Mouse (Mus musculus) cerebellum, adult 11-12 months (tissue): Measurements from ENCODE around the gene Khdc4.

Source experiments
- DNase-seq: peaks from one replicate; pipeline ENCODE4 v3.0.0; 2022

Gene Khdc4

DNA sequence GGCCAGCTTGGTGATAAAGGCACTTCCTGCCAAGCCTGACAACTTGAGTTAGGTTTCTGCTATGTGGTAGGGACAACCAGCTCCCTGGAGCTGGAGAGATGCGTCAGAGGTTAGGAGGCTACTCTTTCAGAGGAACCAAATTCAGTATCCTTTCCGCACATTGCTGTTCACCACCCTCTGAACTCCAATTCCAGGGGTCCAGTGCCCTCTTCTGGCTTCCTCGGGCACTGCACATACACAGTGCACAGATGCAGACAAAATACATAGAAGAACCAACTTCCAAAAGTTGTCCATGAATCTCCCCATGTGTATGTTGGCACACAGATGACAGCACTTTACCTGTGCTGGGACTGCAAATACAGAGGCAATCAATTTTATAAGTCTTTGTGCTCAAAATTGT is 53.0 kb downstream of the Khdc4 start:
- DNase-seq, result no peak

DNA sequence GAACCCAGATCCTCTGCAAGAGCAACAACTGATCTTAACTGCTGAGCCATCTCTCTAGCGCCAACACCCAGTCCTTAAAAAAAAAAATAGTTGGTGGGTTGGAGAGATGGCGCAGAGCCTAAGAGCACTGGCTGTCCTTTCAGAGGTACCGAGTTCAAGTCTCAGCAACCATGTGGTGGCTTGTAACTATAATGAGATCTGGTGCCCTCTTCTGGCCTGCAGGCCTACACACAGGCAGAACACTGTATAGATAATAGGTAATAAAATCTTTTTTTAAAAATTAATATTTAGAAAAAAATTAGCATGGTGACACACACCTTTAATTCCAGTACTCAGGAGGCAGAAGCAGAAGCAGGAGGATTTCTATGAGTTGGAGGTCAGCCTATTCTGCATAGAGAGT is 54.5 kb downstream of the Khdc4 start:
- no peak for DNase-seq

- DNase-seq, result no peak
Measured at GRCm38 (mm10) chr3:88745534-88745933, 59.9 kb downstream of the Khdc4 start.

- DNase-seq, result no peak
Measured at GRCm38 (mm10) chr3:88746139-88746870, 60.7 kb downstream of the Khdc4 start.

DNA sequence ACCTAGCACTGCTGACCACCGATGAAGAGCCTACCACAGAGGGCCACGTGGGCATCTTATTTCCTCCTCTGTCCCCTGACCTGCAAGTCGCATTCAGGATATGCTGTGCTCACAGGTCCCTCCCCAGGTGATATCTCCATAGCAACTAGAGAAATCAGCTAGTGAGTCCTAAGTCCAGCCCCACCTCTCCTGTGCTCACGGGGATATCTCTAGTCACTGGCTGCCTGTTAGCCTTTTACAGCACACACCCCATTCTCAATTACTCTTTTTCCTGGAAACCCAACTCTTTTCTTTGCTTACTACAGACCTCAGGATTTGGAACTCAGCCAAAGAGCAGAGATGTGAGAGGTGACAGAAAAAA is 61.2 kb downstream of the Khdc4 start:
- no peak for DNase-seq

- DNase-seq, result no peak
Measured at GRCm38 (mm10) chr3:88754283-88754682, 68.7 kb downstream of the Khdc4 start.

DNA sequence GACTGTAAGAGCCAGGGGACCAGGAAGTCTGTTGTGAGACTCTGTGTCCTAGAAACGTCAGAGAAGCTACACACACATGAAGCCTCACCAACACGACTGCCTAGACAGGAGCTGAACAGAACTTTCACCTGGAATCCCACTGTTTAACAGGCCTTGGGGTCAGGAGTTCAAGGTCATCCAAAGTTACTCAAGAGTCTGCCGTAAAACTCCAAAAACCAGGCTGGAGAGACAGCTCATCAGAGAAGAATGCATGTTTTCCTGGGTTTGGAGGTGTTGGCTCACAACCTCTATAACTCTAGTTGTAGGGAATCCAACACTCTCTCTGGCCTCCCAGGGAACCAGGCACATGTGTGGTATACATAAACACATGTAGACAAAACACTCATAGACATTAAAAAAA is 69.9 kb downstream of the Khdc4 start:
- DNase-seq, result no peak

DNA sequence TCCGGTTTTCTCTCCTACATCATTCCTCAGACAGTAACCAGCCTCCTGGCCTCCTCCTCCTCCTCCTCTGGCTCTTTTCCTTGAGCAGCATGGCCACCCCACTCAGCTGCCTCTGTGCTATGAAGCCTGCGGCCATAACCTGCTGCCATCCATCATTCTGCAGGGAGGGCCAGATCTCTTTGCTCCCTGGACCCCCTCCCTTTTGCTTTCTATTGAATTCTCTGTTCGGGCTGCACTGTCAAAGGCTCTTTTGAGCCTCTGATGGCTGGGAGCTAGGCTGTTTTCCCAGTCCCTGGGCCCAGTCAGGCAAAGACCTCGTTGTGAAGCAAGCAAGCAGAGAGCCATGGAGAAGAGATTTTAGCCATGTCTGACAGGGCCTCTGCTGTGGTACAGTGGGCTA is 70.7 kb downstream of the Khdc4 start:
- no peak for DNase-seq

DNA sequence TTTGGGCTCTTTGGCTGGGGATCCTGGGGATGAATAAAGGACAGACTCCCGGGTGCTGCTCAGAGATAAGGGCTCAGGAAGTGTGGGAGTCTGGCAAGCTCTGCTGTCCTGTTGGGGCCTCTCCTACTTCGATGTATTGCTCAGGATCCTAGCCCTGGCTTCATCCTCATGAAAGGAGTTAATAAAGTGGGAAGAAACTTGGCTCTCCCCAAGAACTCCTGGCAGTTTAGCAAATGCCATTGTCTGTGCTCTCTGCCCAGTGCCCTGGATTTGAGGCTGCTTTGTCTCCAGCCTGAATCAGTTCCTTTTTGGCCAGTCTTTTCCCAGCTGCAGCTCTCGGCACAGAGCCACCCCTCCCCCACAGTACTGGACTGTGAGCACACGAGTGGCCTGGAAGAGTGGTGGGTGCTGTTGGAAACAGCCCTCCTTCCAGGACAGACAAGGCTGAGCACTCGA is 72.5 kb downstream of the Khdc4 start:
- peak; percentile 75 for DNase-seq

DNA sequence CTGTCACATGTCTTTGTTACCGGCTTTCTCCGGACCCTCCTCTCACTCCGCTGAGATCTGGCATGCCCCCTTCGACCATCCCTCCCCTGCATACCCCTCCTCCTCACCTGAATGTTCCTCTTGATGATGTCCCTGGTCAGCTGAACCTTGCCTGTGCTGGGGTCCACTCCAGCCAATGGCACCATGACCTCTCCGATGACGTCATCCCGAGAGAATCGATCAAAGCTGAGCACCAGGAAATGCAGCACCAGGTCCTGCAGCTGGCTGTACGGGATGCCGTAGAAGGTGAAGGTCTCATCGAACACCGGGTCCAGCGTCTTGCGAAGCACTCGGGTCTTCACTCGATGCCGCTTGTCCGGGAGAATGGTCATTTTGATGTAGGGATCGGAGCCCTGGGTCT is 76.0 kb downstream of the Khdc4 start:
- no peak for DNase-seq

GRCm38 (mm10) chr3:88762401-88762831 is 76.8 kb downstream of the Khdc4 start:
- peak; percentile 34 for DNase-seq
